Mouse (Mus musculus) c-Kit-positive CD71-positive TER-119-negative erythroid progenitor cells, embryonic 14.5 days (primary cell): ENCODE results near the gene Ckm.
A peak's percentile ranks its signal among the peaks of the same experiment; 100 is the strongest.

Experiments used
- DNase-seq: peaks from one replicate; pipeline ENCODE4 v3.0.0-alpha.2; 2013; ENCODE audit warnings: low read depth

Gene Ckm

DNA sequence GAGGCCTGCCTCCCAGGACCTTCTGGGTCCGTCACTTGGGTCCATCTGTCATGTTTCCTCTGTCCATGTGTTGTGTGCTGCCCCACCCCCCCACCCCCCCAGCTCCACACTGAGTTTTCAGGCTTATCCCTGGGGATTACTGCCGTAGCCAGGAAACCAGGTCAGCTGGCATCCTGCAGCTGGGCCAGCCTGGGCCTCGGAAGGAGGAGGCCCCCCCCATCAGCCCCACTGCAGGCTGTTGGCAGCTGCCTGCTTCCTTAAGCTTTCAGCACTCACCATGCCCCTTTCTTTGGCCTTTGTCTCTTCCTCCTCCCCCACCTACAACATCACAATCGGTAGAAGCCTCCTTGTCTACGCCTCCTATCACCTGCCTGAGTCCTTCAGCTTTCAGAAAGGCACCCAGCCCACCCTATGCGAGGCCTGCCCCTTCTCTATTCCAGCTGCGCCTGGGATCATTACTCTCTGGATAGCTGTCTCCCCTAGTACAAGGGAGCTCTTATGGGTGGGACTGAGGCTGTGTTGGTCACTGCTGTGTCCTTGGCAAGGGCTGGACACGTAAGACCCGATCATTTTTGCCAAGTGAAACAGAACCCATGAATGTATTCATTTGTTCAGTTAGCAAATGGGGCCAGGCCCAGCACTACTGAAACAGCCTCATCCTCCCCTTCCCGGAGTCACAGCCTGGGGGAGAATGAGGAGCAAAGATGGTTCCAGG, 15.7 kb upstream of the Ckm start:
- DNase-seq, result no peak

GRCm38 (mm10) chr7:19394484-19394883, 10.1 kb upstream of the Ckm start:
- no peak for DNase-seq

GRCm38 (mm10) chr7:19399496-19400280, 4.9 kb upstream of the Ckm start:
- no peak for DNase-seq

DNA sequence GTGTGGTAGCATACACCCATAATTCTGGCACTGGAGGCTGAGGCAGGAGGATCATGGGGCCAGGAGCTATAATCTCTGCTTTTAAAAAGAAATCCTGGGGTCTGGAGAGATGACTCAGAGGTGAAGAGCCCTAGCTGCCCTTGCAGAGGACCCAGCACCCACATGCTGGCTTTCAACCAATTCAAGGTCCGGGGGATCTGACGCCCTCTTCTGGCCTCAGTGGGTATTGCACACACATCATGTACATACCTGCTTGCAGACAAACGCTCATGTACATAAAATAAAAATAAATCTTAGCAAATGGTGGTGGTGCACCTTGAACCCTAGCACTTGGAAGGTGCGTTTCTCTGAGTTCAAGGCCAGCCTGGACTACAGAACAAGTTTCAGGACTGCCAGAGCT, 3.6 kb upstream of the Ckm start:
- no peak for DNase-seq

DNA sequence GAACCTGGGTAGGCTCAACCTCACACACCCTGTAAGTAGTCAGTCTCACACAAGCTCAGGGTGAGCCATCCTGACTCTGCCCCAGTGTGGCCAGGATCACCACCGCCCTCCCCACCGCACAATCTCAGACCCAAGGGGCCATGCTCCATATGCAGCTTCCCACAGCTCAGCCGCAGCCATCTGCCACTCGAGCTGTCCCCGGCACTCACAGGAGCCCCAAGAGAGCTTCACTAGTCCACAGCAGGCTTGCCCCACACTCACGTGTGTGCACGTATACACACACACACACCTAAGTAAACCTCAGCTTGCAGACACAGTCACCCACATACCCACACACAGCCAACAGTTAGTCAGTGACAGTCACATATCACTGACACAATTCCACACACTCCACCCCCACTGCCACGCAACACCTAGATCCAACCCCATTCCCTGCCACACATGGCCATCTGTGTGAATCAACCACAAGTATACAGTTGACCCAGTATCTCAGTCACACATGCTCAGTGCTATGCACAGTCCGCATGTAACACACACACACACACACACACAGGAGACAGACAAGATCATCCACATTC, 2.0 kb upstream of the Ckm start:
- DNase-seq, result no peak

- DNase-seq, result peak; percentile 87
These were observed 762 bp upstream of the Ckm start, which contains the start of gene Klc3 for GRCm38 (mm10) chr7:19403731-19404296. Gene Klc3 (minus strand): TSS chr7:19404104.

- DNase-seq, result peak; percentile 65
These were observed 841 bp downstream of the Ckm start for GRCm38 (mm10) chr7:19405417-19405816.

GRCm38 (mm10) chr7:19409753-19410152, 5.2 kb downstream of the Ckm start:
- DNase-seq, result no peak

- no peak for DNase-seq
These were observed 6.3 kb downstream of the Ckm start for GRCm38 (mm10) chr7:19410766-19411344.

DNA sequence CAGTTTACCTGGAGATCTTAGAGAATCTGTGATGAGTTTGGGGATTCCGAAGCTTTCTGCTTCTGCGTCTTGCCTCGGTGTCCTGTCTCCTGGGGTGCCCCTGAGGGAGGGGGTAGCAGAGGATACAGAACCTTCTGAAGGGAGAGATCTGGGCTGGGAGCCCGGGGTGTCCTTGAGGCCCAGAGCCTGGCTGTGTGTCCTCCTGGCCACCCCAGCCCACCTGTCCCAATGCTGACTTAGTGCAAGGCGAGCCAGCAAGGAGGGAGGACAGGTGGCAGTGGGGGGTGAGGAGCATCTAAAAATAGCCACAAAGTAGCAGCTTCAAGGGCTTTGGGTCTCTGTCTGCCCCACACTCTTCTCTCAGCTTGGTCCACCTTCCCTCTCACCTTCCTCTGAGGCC, 7.2 kb downstream of the Ckm start:
- no peak for DNase-seq

DNA sequence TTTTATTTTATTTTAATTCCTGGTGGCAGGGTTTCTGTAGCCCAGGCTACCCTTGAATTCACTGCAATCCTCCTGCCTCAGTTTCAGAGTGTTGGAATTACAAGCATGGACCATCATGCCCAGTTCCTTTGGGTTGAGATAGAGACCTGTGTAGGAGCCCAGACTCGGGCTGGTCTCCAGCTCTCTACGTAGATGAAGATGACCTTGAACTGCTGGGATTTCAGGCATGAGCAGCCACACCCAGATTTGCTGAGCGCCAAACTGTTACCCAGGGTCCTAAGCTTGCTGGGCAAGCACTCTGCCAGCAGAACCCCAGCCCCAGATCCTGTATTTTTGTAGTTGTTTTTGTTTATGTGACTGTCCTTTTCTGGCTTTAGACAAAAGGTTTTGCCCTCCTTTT, 8.9 kb downstream of the Ckm start:
- DNase-seq, result no peak

DNA sequence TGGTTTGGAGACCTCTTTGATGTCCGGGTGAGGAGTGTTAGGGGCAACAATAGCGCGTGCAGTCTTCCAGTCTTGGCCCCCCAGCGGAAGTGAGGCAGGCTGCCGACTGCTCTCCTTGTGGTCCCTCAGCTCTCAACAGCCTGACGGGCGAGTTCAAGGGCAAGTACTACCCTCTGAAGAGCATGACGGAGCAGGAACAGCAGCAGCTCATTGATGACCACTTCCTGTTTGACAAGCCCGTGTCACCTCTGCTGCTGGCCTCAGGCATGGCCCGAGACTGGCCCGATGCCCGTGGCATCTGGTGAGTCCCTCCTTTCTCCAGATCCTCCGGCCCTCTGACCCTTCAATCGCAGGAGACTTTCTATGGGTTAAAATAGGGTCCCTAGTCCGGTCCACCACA, 12.0 kb downstream of the Ckm start:
- no peak for DNase-seq

GRCm38 (mm10) chr7:19420121-19420520, 15.5 kb downstream of the Ckm start:
- DNase-seq, result no peak

DNA sequence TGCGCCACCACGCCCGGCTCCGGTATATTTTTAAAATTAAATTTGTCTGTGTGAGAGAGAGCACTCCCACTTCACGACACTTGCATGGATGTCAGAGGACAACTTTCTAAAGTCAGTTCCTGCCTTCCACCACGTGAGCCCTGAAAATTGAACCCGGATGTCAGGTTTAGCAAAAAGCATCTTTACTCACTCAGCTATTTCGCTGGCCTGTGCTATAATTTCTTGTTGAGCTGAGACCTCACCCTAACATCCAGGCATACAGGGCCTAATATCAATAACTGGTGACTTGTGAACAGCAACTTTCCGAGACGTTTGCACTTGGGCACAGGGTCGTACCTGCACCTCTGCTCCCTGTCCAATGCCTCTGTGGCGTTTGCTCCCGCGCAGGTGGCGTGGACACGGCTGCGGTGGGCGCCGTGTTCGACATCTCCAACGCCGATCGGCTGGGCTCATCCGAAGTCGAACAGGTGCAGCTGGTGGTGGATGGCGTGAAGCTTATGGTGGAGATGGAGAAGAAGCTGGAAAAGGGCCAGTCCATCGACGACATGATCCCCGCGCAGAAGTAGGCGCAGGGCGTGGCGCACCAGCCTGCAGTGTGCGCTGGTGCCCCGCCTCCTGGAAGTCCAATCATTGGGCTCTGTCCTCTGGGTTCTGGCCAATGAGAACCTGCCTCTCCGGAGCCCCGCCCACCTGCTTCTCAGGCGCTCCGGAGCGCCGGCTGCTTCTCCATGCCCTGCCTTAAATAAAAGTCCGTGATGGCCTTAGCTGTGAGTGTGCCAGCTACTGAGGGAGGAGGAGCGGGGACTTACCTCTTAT, 16.5 kb downstream of the Ckm start:
- DNase-seq, result peak; percentile 85

DNA sequence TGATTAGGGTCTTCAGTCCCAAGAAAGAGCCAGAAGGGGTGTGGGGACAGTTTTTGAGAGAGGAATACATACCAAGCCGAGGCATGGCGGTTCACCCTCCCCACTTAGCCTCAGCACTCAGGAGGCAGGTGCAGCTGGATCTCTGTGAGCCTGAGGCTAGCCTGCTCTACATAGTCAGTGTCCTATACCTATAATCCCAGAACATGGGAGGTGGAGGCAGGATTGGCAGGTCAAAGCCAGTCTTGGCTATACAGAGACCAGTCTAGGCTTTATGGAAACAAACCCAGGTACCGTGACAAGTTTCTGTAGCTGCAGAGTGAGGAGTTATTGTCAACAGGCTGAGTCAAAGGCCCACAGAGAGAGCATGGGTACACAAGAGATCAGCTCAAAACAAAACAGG, 18.5 kb downstream of the Ckm start:
- no peak for DNase-seq

- no peak for DNase-seq
These were observed 19.5 kb downstream of the Ckm start for GRCm38 (mm10) chr7:19424051-19424450.

DNA sequence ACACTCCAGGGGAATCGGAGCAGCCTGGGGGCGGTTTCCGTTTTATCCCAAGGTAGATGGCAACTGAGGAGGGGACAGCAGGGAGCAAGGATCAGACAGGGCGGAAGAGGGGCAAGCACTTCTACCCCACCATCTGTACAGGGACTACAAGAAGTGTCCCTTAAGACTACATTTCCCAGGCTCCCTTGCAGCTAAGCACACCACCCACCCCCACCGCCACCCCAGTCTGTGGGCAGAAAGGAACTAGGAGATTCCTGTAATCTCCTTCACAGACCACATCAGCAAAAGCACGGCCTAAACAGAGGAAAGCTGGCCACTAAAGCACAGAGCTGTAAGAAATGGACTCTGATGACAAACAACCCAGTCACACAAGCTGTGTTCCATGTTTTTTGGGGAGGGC, 21.8 kb downstream of the Ckm start:
- DNase-seq, result no peak

DNA sequence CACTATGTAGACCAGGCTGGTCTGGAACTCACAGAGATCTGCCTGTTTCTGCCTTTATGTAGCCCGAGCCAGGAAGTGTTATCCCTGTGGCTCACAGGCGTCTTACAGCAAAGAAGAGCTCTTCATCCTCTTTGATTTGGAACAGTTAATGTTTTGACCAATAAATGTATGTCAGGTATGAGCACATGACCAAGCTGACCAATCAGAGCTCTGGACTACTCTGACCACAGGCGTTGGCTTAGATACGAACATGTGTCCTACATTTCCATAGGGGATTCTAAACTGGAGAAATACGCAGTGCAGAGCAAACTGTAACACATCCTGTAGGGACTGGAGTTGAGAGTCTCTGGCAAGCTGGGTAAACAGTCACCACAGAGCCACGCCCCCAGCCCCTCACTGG, 22.3 kb downstream of the Ckm start:
- no peak for DNase-seq

DNA sequence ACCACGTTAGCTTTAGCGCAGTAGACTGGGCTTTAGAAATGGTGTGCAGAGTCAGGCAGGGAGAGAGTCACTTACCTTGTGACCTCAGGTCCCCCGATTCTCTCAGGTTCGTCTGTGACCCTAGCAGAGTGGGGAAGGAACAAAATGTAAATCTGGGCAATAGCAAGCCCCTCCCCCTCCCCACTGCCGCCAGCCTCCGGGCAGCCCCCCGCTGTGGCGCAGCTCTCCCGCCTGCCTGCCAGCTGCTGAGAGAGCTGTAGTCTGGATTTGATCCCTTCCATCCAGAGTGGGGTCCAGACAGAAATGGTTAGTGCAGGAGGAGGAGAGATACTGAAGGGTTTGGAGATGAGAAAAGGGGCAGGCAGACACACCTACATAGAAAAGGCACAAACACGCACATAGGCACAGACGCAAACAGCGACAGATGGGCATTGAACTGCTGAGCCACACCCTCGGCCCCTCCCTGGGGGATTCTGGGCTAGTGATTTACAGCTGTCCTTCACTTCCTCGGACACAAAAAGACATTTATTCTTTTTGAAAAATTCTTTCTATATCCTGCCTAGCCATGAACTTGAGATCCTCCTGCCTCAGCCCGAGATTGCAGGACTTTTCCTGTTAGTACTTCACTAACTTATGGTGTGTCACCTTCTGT, 23.5 kb downstream of the Ckm start:
- no peak for DNase-seq

- DNase-seq, result no peak
These were observed 25.1 kb downstream of the Ckm start for GRCm38 (mm10) chr7:19429726-19430125.

DNA sequence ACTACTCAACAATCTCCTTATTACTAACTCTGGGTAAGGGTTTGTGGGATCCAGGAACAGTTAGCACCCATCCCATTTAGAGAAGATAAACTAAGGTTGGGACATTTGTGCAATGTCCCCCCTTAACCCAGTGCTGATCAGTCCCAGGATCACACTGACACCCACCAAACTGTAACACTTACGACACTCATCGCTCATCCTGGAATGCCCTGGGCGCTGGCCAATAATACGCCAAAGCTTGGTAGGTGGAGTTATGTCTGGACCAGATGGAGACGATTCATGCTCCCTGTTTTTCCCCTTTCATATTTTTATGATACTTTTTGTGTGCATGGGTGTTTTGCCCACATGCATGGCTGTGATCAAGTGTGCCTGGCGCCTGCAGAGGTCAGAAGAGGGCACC, 25.8 kb downstream of the Ckm start:
- DNase-seq, result no peak
